Mouse (Mus musculus) cerebellum, adult 2 months (tissue): Measurements from ENCODE around the gene Gcc1.

Source experiments
- CTCF ChIP-seq: fragments of 200-500 bp; IDR thresholded peaks from 2 replicates; pipeline ENCODE4 v1.5.1; 2011; ENCODE audit warnings: low read depth, mild to moderate bottlenecking, control low read depth, low read length, moderate library complexity, borderline replicate concordance; ENCODE audit not compliant: insufficient read depth
- POLR2A ChIP-seq: fragments of 200-500 bp; IDR thresholded peaks from 2 replicates; pipeline ENCODE4 v1.6.1; 2011; ENCODE audit warnings: low read length, control low read depth, borderline replicate concordance; ENCODE audit not compliant: insufficient read depth

- TF ChIP-seq CTCF (no peak), POLR2A (no peak)
Measured at GRCm38 (mm10) chr6:28389038-28389437, 39.2 kb downstream of the Gcc1 start.
